Mouse (Mus musculus): ENCODE measurements at regions not wholly inside any gene's neighbourhood (a gene's known extent, or its start where the extent isn't known, plus 50 kb on each side); places are given as distances from the start of the nearest gene placed in this dataset.
A peak's percentile ranks its signal among the peaks of the same experiment; 100 is the strongest.

- Histone ChIP-seq H3K4me3 (no peak overlapping the region), H3K27ac (no peak overlapping the region), H3K9me3 (no peaks in the 10 kb centered on the region), H3K36me3 (replicated peaks) (no peaks in the 10 kb centered on the region), H3K4me1 (no peaks in the 10 kb centered on the region), H3K27me3 (ENCODE audit: poor library complexity, severe bottlenecking) (no peaks in the 10 kb centered on the region)
- WGBS, result 85% methylated on average over 6 of the region's 6 CpGs
- DNase-seq (ENCODE audit: extremely low spot score, low spot score), result no peak
These were observed 114.8 kb upstream of the Fam49a start for GRCm38 (mm10) chr12:12147088-12147687.

DNA sequence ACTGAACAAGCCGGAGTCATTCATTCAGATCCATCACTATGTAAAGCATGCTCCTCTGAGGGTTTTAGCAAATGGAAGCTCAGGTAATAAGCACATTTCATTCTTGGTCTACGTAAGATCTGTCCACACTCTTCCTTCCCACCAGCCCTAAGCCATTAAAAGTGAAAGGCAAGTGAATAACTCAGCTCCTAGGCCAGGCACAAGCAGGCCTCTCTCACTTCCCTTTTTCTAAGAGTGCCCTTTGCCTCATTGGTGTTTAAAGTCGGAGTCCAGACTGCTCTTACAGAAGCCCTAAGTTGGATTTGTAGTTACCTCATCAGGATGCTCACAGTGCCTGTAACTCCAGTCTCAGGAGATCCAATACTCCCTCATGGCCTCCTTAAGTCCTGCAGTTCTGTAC is 114.1 kb upstream of the Fam49a start:
- DNase-seq (ENCODE audit: extremely low spot score, low spot score), result no peak
- no peak overlapping the region for H3K4me3 ChIP-seq
- no peaks in the 10 kb centered on the region for H3K27me3 ChIP-seq (ENCODE audit: poor library complexity, severe bottlenecking)
- no peaks in the 10 kb centered on the region for H3K9me3 ChIP-seq
- 82% methylated on average over 3 of the region's 3 CpGs for WGBS
- H3K4me1 ChIP-seq, result no peaks in the 10 kb centered on the region
- no peak overlapping the region for H3K27ac ChIP-seq
- no peaks in the 10 kb centered on the region for H3K36me3 ChIP-seq (replicated peaks)

DNA sequence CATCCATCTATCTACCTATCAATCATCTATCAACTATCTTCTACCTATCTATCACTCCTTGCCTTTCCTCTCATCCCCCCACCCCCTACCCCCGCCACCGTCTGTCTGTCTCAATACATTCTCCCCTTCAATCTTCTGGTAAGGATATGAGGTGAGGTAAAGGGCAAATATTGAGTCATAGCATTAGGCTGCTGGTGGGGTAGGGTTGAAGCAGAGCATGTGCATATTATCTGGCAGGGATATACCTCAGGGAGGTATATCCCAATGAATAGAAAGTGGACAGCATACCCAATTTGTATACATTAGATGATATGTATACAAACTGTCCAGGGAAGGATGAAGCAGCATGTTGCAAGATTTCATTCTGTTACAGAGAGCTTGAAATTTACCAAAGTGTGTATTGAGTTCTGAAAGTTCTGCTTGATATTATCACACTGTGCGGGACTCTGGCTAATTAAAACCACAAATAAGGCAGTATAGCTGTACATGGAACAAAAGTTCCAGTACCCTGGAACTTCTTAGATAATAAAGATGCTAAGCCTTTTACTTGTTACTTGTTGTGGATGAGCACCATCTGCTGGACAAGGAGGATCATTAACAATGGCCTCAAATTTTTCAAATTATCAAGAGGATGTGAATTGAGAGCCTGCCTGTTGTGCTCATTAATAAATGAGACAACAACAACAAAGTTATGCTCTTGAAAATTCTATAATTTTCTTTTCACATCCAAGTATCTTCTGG is 113.1 kb upstream of the Fam49a start:
- WGBS, result 73% methylated on average over 3 of the region's 3 CpGs
- H3K4me3 ChIP-seq, result no peak overlapping the region

GRCm38 (mm10) chr12:12164411-12164810 is 97.5 kb upstream of the Fam49a start:
- no peak for DNase-seq (ENCODE audit: extremely low spot score, low spot score)
- no peak overlapping the region for H3K4me3 ChIP-seq
- no peaks in the 10 kb centered on the region; the same call in 1 of the 2 replicates for H3K9me3 ChIP-seq
- no peaks in the 10 kb centered on the region for H3K4me1 ChIP-seq
- no peak overlapping the region for H3K27ac ChIP-seq
- H3K27me3 ChIP-seq (ENCODE audit: poor library complexity, severe bottlenecking), result no peaks in the 10 kb centered on the region
- WGBS, result 89% methylated on average over 1 of the region's 1 CpGs
- H3K36me3 ChIP-seq (replicated peaks), result no peaks in the 10 kb centered on the region

More for the DNA sequence above, 113.1 kb upstream of the Fam49a start:
- Histone ChIP-seq H3K27ac (no peak overlapping the region), H3K36me3 (replicated peaks) (no peaks in the 10 kb centered on the region), H3K4me1 (no peaks in the 10 kb centered on the region), H3K9me3 (no peaks in the 10 kb centered on the region), H3K27me3 (ENCODE audit: poor library complexity, severe bottlenecking) (no peaks in the 10 kb centered on the region)
- no peak for DNase-seq (ENCODE audit: extremely low spot score, low spot score)

- H3K27ac ChIP-seq, result no peak overlapping the region
- no peaks in the 10 kb centered on the region for H3K27me3 ChIP-seq (ENCODE audit: poor library complexity, severe bottlenecking)
- H3K4me3 ChIP-seq, result no peak overlapping the region
- WGBS, result 94% methylated on average over 2 of the region's 2 CpGs
- no peak for DNase-seq (ENCODE audit: extremely low spot score, low spot score)
- no peaks in the 10 kb centered on the region for H3K36me3 ChIP-seq (replicated peaks)
- no peaks in the 10 kb centered on the region; the same call in 1 of the 2 replicates for H3K9me3 ChIP-seq
- H3K4me1 ChIP-seq, result no peaks in the 10 kb centered on the region
These were observed 91.4 kb upstream of the Fam49a start for GRCm38 (mm10) chr12:12170581-12170980.

DNA sequence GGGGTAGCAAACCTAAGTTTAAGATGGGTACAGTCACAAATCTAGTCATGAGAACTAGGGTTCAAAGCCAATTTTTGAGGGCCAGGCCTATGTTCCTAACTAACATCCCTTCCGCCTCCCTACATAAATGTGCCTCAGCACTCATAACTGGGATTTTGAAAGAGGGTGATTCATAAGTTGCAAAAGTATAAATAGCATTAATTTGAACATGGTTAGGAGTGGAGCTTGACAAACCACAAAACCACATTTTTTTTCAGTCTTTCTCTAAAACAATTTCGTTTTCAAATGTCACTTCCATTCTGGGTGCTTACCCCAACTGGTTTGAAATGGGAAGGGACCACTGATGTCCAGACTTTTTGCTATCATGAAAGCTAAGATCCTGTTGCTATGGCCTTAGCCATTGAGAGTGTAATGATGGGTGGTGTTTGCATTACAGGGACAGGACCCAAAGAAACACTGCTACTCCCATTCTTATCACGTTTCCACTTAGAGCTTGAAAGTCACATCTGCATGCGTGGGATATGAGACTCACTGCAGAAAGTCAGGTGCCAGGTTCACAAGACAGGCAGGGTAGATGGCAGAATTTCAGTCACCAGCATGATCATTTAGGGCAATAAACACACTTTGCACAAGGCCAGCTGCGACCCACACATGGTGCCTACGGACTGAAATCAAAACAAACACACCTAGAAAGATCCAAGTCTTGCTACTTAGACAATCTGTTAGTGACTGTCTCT is 89.7 kb upstream of the Fam49a start:
- no peak overlapping the region for H3K27ac ChIP-seq
- peaks cover 10% of the 10 kb centered on the region for H3K4me1 ChIP-seq
- DNase-seq (ENCODE audit: extremely low spot score, low spot score), result no peak
- no peaks in the 10 kb centered on the region; the same call in 1 of the 2 replicates for H3K9me3 ChIP-seq
- no peaks in the 10 kb centered on the region for H3K36me3 ChIP-seq (replicated peaks)
- 90% methylated on average over 6 of the region's 6 CpGs for WGBS
- H3K4me3 ChIP-seq, result no peak overlapping the region
- no peaks in the 10 kb centered on the region for H3K27me3 ChIP-seq (ENCODE audit: poor library complexity, severe bottlenecking)

GRCm38 (mm10) chr12:12176331-12177263 is 85.3 kb upstream of the Fam49a start:
- Histone ChIP-seq H3K27me3 (ENCODE audit: poor library complexity, severe bottlenecking) (no peaks in the 10 kb centered on the region), H3K4me1 (peaks cover 17% of the 10 kb centered on the region), H3K36me3 (replicated peaks) (no peaks in the 10 kb centered on the region), H3K27ac (peak overlapping the region; percentile 81), H3K9me3 (no peaks in the 10 kb centered on the region), H3K4me3 (peak overlapping the region; percentile 42)
- DNase-seq (ENCODE audit: extremely low spot score, low spot score), result peak; percentile 69
- WGBS, result 17% methylated on average over 13 of the region's 13 CpGs

GRCm38 (mm10) chr12:12177264-12178043 is 84.5 kb upstream of the Fam49a start:
- Histone ChIP-seq H3K27ac (peak overlapping the region; percentile 44; the same call in 1 of the 2 replicates), H3K4me3 (no peak overlapping the region), H3K4me1 (peaks cover 17% of the 10 kb centered on the region), H3K36me3 (replicated peaks) (no peaks in the 10 kb centered on the region), H3K27me3 (ENCODE audit: poor library complexity, severe bottlenecking) (no peaks in the 10 kb centered on the region), H3K9me3 (no peaks in the 10 kb centered on the region)
- no peak for DNase-seq (ENCODE audit: extremely low spot score, low spot score)
- WGBS, result 64% methylated on average over 6 of the region's 6 CpGs

DNA sequence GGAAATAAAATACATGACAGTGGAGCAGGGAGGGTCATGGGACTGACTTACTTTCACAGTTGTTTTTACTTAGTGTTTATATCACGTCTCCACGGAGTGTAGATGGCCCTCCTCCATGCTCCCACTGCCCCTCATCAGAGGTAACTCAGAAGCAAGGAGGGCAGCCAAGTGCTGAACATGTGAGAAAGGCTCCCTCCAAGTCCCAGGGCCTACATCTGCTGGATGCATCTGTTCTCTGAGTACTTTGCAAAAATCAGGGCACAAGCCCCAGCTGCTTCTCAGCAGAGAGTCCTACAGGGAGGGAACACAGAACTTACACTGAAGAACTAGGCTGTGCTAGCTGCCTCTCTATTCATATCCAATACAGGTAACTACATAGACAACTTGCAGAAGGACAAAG is 83.5 kb upstream of the Fam49a start:
- no peak for DNase-seq (ENCODE audit: extremely low spot score, low spot score)
- no peaks in the 10 kb centered on the region for H3K9me3 ChIP-seq
- no peaks in the 10 kb centered on the region for H3K36me3 ChIP-seq (replicated peaks)
- 79% methylated on average over 2 of the region's 2 CpGs for WGBS
- no peak overlapping the region for H3K27ac ChIP-seq
- peaks cover 17% of the 10 kb centered on the region for H3K4me1 ChIP-seq
- H3K27me3 ChIP-seq (ENCODE audit: poor library complexity, severe bottlenecking), result no peaks in the 10 kb centered on the region
- no peak overlapping the region for H3K4me3 ChIP-seq

DNA sequence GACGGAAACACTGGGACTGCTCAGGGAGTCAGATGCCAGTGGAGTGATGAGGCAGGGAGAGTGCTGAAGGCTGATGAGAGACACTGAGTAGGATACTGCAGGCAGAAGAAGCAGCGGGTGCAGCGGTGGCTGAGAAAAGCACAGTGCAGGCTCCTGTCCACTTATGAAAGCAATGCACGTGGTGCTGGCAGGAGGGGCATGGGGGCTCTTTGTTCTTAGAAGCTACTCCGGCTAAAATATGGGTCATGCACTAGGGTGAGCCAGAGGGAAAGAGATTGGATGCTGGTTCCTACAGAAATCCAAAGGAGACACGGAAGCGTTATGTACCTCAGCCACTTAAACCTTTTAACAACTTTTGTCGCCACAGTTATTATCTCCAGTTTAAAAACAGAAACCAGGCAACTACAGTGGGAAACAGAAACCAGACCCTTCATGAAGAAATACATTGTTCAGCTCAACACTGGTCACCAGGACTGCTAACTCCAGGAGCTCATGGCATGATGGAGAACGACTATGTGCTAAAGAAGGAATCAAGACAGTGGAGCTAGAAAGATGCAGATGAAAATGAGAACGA is 82.6 kb upstream of the Fam49a start:
- Histone ChIP-seq H3K4me1 (peaks cover 17% of the 10 kb centered on the region), H3K27me3 (ENCODE audit: poor library complexity, severe bottlenecking) (no peaks in the 10 kb centered on the region), H3K27ac (no peak overlapping the region), H3K36me3 (replicated peaks) (no peaks in the 10 kb centered on the region), H3K4me3 (no peak overlapping the region), H3K9me3 (no peaks in the 10 kb centered on the region)
- 80% methylated on average over 10 of the region's 10 CpGs for WGBS
- no peak for DNase-seq (ENCODE audit: extremely low spot score, low spot score)

GRCm38 (mm10) chr12:12180986-12181385 is 81.0 kb upstream of the Fam49a start:
- H3K4me3 ChIP-seq, result no peak overlapping the region
- H3K9me3 ChIP-seq, result no peaks in the 10 kb centered on the region
- DNase-seq (ENCODE audit: extremely low spot score, low spot score), result no peak
- H3K36me3 ChIP-seq (replicated peaks), result no peaks in the 10 kb centered on the region
- H3K27ac ChIP-seq, result no peak overlapping the region
- peaks cover 17% of the 10 kb centered on the region for H3K4me1 ChIP-seq
- WGBS, result 84% methylated on average over 1 of the region's 1 CpGs
- H3K27me3 ChIP-seq (ENCODE audit: poor library complexity, severe bottlenecking), result no peaks in the 10 kb centered on the region
